Mouse (Mus musculus): ENCODE results near the gene Tfap2e. TPM values are rescaled to one million over a fixed set of nuclear protein-coding genes. Genes with fewer than 3 reads are reported as not detected.

Tfap2e gene
- 0.34 and 0.75 TPM in 2 replicates for polyA plus RNA-seq (2015; fragmentation: Nextera tagmentation; extraction: Ambion mirVana)

GRCm38 (mm10) chr4:126736001-126736414 lies at the start of gene Tfap2e:
TSS of gene Tfap2e (minus strand) at chr4:126736240.
- peak; percentile 59 for ATAC-seq
- H3K4me2 ChIP-seq (ENCODE audit: low read length): peak within 1 kb of the TSS; percentile 34
- H3K36me3 ChIP-seq (ENCODE audit: control insufficient read depth, insufficient read depth): no peaks in the 10 kb centered on the region
- H3K9ac ChIP-seq (replicated peaks; ENCODE audit: low read depth, low read length): no peak within 1 kb of the TSS
- H3K4me3 ChIP-seq (replicated peaks; ENCODE audit: low read length): peak within 1 kb of the TSS; percentile 23
- peaks cover 10% of the 10 kb centered on the region for H3K4me1 ChIP-seq (replicated peaks; ENCODE audit: control insufficient read depth, insufficient read depth, low read length)
- H3K27me3 ChIP-seq (replicated peaks; ENCODE audit: control insufficient read depth, insufficient read depth, low read length): peaks cover 67% of the 10 kb centered on the region
- H3K27ac ChIP-seq (ENCODE audit: low read length): no peak within 1 kb of the TSS
- 1% methylated on average over 32 of the region's 32 CpGs for WGBS
- no peaks in the 10 kb centered on the region for H3K9me3 ChIP-seq (ENCODE audit: control insufficient read depth, low read length)

DNA sequence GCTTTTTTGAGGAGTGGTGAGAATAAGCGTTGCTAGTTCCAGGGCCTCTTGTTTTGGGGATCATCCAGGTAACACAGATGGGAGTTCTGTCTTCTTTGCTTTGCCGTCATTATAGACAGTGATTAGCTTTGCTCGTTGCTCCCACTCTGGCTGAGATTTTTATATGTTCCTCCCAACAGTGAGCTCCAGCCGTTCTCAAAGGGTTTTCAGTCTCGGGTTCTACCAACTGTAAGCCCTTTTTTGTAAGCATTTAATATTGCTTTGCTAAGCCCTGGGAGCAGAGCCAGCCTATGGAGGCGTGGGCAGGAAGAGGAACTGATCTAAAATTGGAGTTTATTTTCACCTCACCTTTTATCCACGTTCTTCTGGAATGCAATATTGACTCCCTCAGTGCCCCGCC lies 47.0 kb upstream of the Tfap2e start:
- ATAC-seq: peak; percentile 45
- H3K4me3 ChIP-seq (replicated peaks; ENCODE audit: low read length): no peak overlapping the region
- no peaks in the 10 kb centered on the region for H3K36me3 ChIP-seq (ENCODE audit: control insufficient read depth, insufficient read depth)
- no peaks in the 10 kb centered on the region for H3K27me3 ChIP-seq (replicated peaks; ENCODE audit: control insufficient read depth, insufficient read depth, low read length)
- H3K4me2 ChIP-seq (ENCODE audit: low read length): no peak overlapping the region
- H3K9ac ChIP-seq (replicated peaks; ENCODE audit: low read depth, low read length): no peak overlapping the region
- H3K27ac ChIP-seq (ENCODE audit: low read length): peak overlapping the region; percentile 74
- H3K9me3 ChIP-seq (ENCODE audit: control insufficient read depth, low read length): no peaks in the 10 kb centered on the region
- 49% methylated on average over 8 of the region's 8 CpGs for WGBS
- peaks cover 44% of the 10 kb centered on the region for H3K4me1 ChIP-seq (replicated peaks; ENCODE audit: control insufficient read depth, insufficient read depth, low read length)

- no peak for ATAC-seq
- Histone ChIP-seq H3K9me3 (ENCODE audit: control insufficient read depth, low read length) (no peaks in the 10 kb centered on the region), H3K36me3 (ENCODE audit: control insufficient read depth, insufficient read depth) (no peaks in the 10 kb centered on the region), H3K27ac (ENCODE audit: low read length) (peak overlapping the region; percentile 26), H3K4me3 (replicated peaks; ENCODE audit: low read length) (no peak overlapping the region), H3K4me1 (replicated peaks; ENCODE audit: control insufficient read depth, insufficient read depth, low read length) (peaks cover 45% of the 10 kb centered on the region), H3K4me2 (ENCODE audit: low read length) (no peak overlapping the region), H3K9ac (replicated peaks; ENCODE audit: low read depth, low read length) (no peak overlapping the region), H3K27me3 (replicated peaks; ENCODE audit: control insufficient read depth, insufficient read depth, low read length) (no peaks in the 10 kb centered on the region)
- WGBS: 56% methylated on average over 8 of the region's 8 CpGs
These were observed 46.5 kb upstream of the Tfap2e start for GRCm38 (mm10) chr4:126782512-126782911.

- 8% methylated on average over 3 of the region's 3 CpGs for WGBS
- no peaks in the 10 kb centered on the region for H3K27me3 ChIP-seq (replicated peaks; ENCODE audit: control insufficient read depth, insufficient read depth, low read length)
- H3K4me2 ChIP-seq (ENCODE audit: low read length): no peak overlapping the region
- H3K9ac ChIP-seq (replicated peaks; ENCODE audit: low read depth, low read length): no peak overlapping the region
- H3K36me3 ChIP-seq (ENCODE audit: control insufficient read depth, insufficient read depth): no peaks in the 10 kb centered on the region
- no peak; the same call in 1 of the 2 replicates for ATAC-seq
- no peaks in the 10 kb centered on the region for H3K9me3 ChIP-seq (ENCODE audit: control insufficient read depth, low read length)
- peak overlapping the region; percentile 26 for H3K27ac ChIP-seq (ENCODE audit: low read length)
- peaks cover 48% of the 10 kb centered on the region for H3K4me1 ChIP-seq (replicated peaks; ENCODE audit: control insufficient read depth, insufficient read depth, low read length)
- no peak overlapping the region for H3K4me3 ChIP-seq (replicated peaks; ENCODE audit: low read length)
These were observed 45.8 kb upstream of the Tfap2e start for GRCm38 (mm10) chr4:126781871-126782270.

- Histone ChIP-seq H3K36me3 (ENCODE audit: control insufficient read depth, insufficient read depth) (no peaks in the 10 kb centered on the region), H3K27me3 (replicated peaks; ENCODE audit: control insufficient read depth, insufficient read depth, low read length) (no peaks in the 10 kb centered on the region), H3K4me1 (replicated peaks; ENCODE audit: control insufficient read depth, insufficient read depth, low read length) (peaks cover 48% of the 10 kb centered on the region), H3K9ac (replicated peaks; ENCODE audit: low read depth, low read length) (0 out of 2 replicates have a peak overlapping the region, but pooled peaks have one; percentile 29), H3K4me2 (ENCODE audit: low read length) (peak overlapping the region; percentile 37), H3K27ac (ENCODE audit: low read length) (peak overlapping the region; percentile 84), H3K4me3 (replicated peaks; ENCODE audit: low read length) (no peak overlapping the region), H3K9me3 (ENCODE audit: control insufficient read depth, low read length) (no peaks in the 10 kb centered on the region)
- 12% methylated on average over 12 of the region's 12 CpGs for WGBS
- peak; percentile 51; the same call in 1 of the 2 replicates for ATAC-seq
These were observed 44.1 kb upstream of the Tfap2e start for GRCm38 (mm10) chr4:126779826-126780775.

DNA sequence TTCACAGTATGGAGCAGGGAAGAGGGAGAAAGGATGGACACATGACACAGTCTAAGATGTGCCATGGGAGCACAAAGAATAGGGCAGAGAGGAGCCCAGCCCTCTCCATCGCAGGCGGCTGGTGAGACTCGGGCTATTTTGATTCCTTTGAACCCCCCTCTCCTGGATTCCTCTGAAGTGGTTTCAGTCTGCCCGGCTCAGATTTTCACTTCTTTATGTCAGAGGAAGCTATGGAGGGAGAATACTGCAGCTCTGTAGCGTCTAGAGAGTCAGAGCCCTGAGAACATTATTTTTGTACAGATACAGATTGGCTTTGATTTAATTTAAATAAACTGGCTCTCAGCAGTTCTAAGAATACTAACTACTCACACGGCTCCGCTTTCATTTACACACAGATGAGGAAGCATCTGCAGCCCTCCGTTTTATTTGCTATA lies 43.1 kb upstream of the Tfap2e start:
- no peaks in the 10 kb centered on the region for H3K9me3 ChIP-seq (ENCODE audit: control insufficient read depth, low read length)
- H3K27me3 ChIP-seq (replicated peaks; ENCODE audit: control insufficient read depth, insufficient read depth, low read length): no peaks in the 10 kb centered on the region
- ATAC-seq: peak; percentile 26
- no peaks in the 10 kb centered on the region for H3K36me3 ChIP-seq (ENCODE audit: control insufficient read depth, insufficient read depth)
- H3K27ac ChIP-seq (ENCODE audit: low read length): peak overlapping the region; percentile 68
- H3K4me1 ChIP-seq (replicated peaks; ENCODE audit: control insufficient read depth, insufficient read depth, low read length): peaks cover 48% of the 10 kb centered on the region
- no peak overlapping the region for H3K4me3 ChIP-seq (replicated peaks; ENCODE audit: low read length)
- H3K4me2 ChIP-seq (ENCODE audit: low read length): peak overlapping the region; percentile 23
- 13% methylated on average over 8 of the region's 8 CpGs for WGBS
- peak overlapping the region; percentile 20; the same call in 1 of the 2 replicates for H3K9ac ChIP-seq (replicated peaks; ENCODE audit: low read depth, low read length)

GRCm38 (mm10) chr4:126775182-126775581 lies 39.1 kb upstream of the Tfap2e start:
- H3K4me2 ChIP-seq (ENCODE audit: low read length): no peak overlapping the region
- no peak overlapping the region for H3K4me3 ChIP-seq (replicated peaks; ENCODE audit: low read length)
- H3K27ac ChIP-seq (ENCODE audit: low read length): no peak overlapping the region
- H3K9me3 ChIP-seq (ENCODE audit: control insufficient read depth, low read length): no peaks in the 10 kb centered on the region
- ATAC-seq: no peak
- H3K9ac ChIP-seq (replicated peaks; ENCODE audit: low read depth, low read length): no peak overlapping the region
- H3K4me1 ChIP-seq (replicated peaks; ENCODE audit: control insufficient read depth, insufficient read depth, low read length): peaks cover 19% of the 10 kb centered on the region
- 82% methylated on average over 1 of the region's 1 CpGs for WGBS
- H3K27me3 ChIP-seq (replicated peaks; ENCODE audit: control insufficient read depth, insufficient read depth, low read length): no peaks in the 10 kb centered on the region
- no peaks in the 10 kb centered on the region for H3K36me3 ChIP-seq (ENCODE audit: control insufficient read depth, insufficient read depth)

DNA sequence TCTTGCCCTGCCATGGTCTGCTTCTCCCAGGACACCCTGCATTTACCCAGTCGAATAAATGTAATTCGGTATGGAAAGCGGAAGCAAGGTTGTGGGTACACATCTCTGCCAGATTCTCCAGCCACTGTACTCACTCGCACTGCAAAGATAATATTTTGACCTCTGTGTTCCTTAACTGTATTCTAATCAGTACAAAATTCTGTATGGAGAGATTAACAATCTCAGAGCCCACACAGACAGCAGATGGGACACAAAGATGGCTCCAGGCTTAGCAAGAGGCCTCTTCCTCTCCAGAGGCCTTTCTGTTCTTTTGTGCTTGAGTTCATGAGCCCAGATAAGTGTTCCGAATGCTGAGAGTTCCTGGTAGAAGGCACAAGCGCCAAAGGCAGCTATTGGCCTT lies 37.8 kb upstream of the Tfap2e start:
- Histone ChIP-seq H3K27me3 (replicated peaks; ENCODE audit: control insufficient read depth, insufficient read depth, low read length) (no peaks in the 10 kb centered on the region), H3K4me1 (replicated peaks; ENCODE audit: control insufficient read depth, insufficient read depth, low read length) (peaks cover 8% of the 10 kb centered on the region), H3K4me2 (ENCODE audit: low read length) (no peak overlapping the region), H3K9me3 (ENCODE audit: control insufficient read depth, low read length) (no peaks in the 10 kb centered on the region), H3K9ac (replicated peaks; ENCODE audit: low read depth, low read length) (no peak overlapping the region), H3K36me3 (ENCODE audit: control insufficient read depth, insufficient read depth) (no peaks in the 10 kb centered on the region), H3K27ac (ENCODE audit: low read length) (no peak overlapping the region), H3K4me3 (replicated peaks; ENCODE audit: low read length) (no peak overlapping the region)
- WGBS: 93% methylated on average over 6 of the region's 6 CpGs
- no peak for ATAC-seq

- no peak overlapping the region for H3K4me2 ChIP-seq (ENCODE audit: low read length)
- WGBS: 91% methylated on average over 4 of the region's 4 CpGs
- no peaks in the 10 kb centered on the region for H3K9me3 ChIP-seq (ENCODE audit: control insufficient read depth, low read length)
- ATAC-seq: no peak
- H3K4me3 ChIP-seq (replicated peaks; ENCODE audit: low read length): no peak overlapping the region
- H3K4me1 ChIP-seq (replicated peaks; ENCODE audit: control insufficient read depth, insufficient read depth, low read length): no peaks in the 10 kb centered on the region
- no peaks in the 10 kb centered on the region for H3K36me3 ChIP-seq (ENCODE audit: control insufficient read depth, insufficient read depth)
- H3K27ac ChIP-seq (ENCODE audit: low read length): no peak overlapping the region
- no peak overlapping the region for H3K9ac ChIP-seq (replicated peaks; ENCODE audit: low read depth, low read length)
- no peaks in the 10 kb centered on the region for H3K27me3 ChIP-seq (replicated peaks; ENCODE audit: control insufficient read depth, insufficient read depth, low read length)
These were observed 34.8 kb upstream of the Tfap2e start for GRCm38 (mm10) chr4:126770831-126771230.

All from forebrain, embryonic 16.5 days (tissue).